Mouse (Mus musculus): ENCODE results near the gene Glis3. TPM values are rescaled to one million over a fixed set of nuclear protein-coding genes. Genes with fewer than 3 reads are reported as not detected.

Glis3 gene
- polyA plus RNA-seq, 1 experiment from 2014 or later = 3.4 TPM

GRCm38 (mm10) chr19:28594215-28594614 lies 85.7 kb downstream of the Glis3 start:
- no peak overlapping the region for H3K27ac ChIP-seq (ENCODE audit: low read depth, low read length)
- no peak overlapping the region for H3K9ac ChIP-seq (ENCODE audit: low read length)
- H3K36me3 ChIP-seq (ENCODE audit: control insufficient read depth, insufficient read depth, low read length) = no peaks in the 10 kb centered on the region
- ATAC-seq (replicated peaks; ENCODE audit: low FRiP score) (no peak), DNase-seq (ENCODE audit: low spot score) (no peak)
- no peak overlapping the region for H3K4me3 ChIP-seq (ENCODE audit: low read depth, low read length)
- no peaks in the 10 kb centered on the region for H3K4me1 ChIP-seq (replicated peaks; ENCODE audit: control insufficient read depth, insufficient read depth, low read length)
- 71% methylated on average over 4 of the region's 4 CpGs for WGBS
- no peak overlapping the region for H3K4me2 ChIP-seq (ENCODE audit: low read depth, low read length, severe bottlenecking)
- H3K9me3 ChIP-seq (ENCODE audit: control insufficient read depth, low read length) = no peaks in the 10 kb centered on the region
- H3K27me3 ChIP-seq (ENCODE audit: control insufficient read depth, insufficient read depth, low read length) = no peaks in the 10 kb centered on the region

GRCm38 (mm10) chr19:28592981-28593380 lies 86.9 kb downstream of the Glis3 start:
- Histone ChIP-seq H3K36me3 (ENCODE audit: control insufficient read depth, insufficient read depth, low read length) (no peaks in the 10 kb centered on the region), H3K27ac (ENCODE audit: low read depth, low read length) (no peak overlapping the region), H3K4me2 (ENCODE audit: low read depth, low read length, severe bottlenecking) (no peak overlapping the region), H3K4me3 (ENCODE audit: low read depth, low read length) (no peak overlapping the region), H3K4me1 (replicated peaks; ENCODE audit: control insufficient read depth, insufficient read depth, low read length) (no peaks in the 10 kb centered on the region), H3K27me3 (ENCODE audit: control insufficient read depth, insufficient read depth, low read length) (no peaks in the 10 kb centered on the region), H3K9ac (ENCODE audit: low read length) (no peak overlapping the region), H3K9me3 (ENCODE audit: control insufficient read depth, low read length) (no peaks in the 10 kb centered on the region)
- DNase-seq (ENCODE audit: low spot score) (no peak), ATAC-seq (replicated peaks; ENCODE audit: low FRiP score) (no peak)
- WGBS = 82% methylated on average over 13 of the region's 13 CpGs

- no peaks in the 10 kb centered on the region for H3K4me1 ChIP-seq (replicated peaks; ENCODE audit: control insufficient read depth, insufficient read depth, low read length)
- no peaks in the 10 kb centered on the region for H3K27me3 ChIP-seq (ENCODE audit: control insufficient read depth, insufficient read depth, low read length)
- H3K9ac ChIP-seq (ENCODE audit: low read length) = no peak overlapping the region
- H3K4me3 ChIP-seq (ENCODE audit: low read depth, low read length) = no peak overlapping the region
- no peak for ATAC-seq (replicated peaks; ENCODE audit: low FRiP score)
- WGBS = 81% methylated on average over 7 of the region's 7 CpGs
- no peak overlapping the region for H3K4me2 ChIP-seq (ENCODE audit: low read depth, low read length, severe bottlenecking)
- H3K9me3 ChIP-seq (ENCODE audit: control insufficient read depth, low read length) = no peaks in the 10 kb centered on the region
- H3K36me3 ChIP-seq (ENCODE audit: control insufficient read depth, insufficient read depth, low read length) = no peaks in the 10 kb centered on the region
- DNase-seq (ENCODE audit: low spot score) = no peak
- H3K27ac ChIP-seq (ENCODE audit: low read depth, low read length) = no peak overlapping the region
Measured at GRCm38 (mm10) chr19:28591736-28592477, 88.0 kb downstream of the Glis3 start.

GRCm38 (mm10) chr19:28580499-28580898 lies 99.4 kb downstream of the Glis3 start:
- ATAC-seq (replicated peaks; ENCODE audit: low FRiP score) (no peak), DNase-seq (ENCODE audit: low spot score) (no peak)
- H3K9ac ChIP-seq (ENCODE audit: low read length) = no peak overlapping the region
- H3K4me1 ChIP-seq (replicated peaks; ENCODE audit: control insufficient read depth, insufficient read depth, low read length) = no peaks in the 10 kb centered on the region; the same call in 1 of the 2 replicates
- H3K4me3 ChIP-seq (ENCODE audit: low read depth, low read length) = no peak overlapping the region
- WGBS = 64% methylated on average over 8 of the region's 8 CpGs
- H3K36me3 ChIP-seq (ENCODE audit: control insufficient read depth, insufficient read depth, low read length) = no peaks in the 10 kb centered on the region
- no peaks in the 10 kb centered on the region for H3K9me3 ChIP-seq (ENCODE audit: control insufficient read depth, low read length)
- H3K27me3 ChIP-seq (ENCODE audit: control insufficient read depth, insufficient read depth, low read length) = peaks cover 21% of the 10 kb centered on the region
- H3K4me2 ChIP-seq (ENCODE audit: low read depth, low read length, severe bottlenecking) = no peak overlapping the region
- no peak overlapping the region for H3K27ac ChIP-seq (ENCODE audit: low read depth, low read length)

GRCm38 (mm10) chr19:28579724-28580375 lies 100.0 kb downstream of the Glis3 start:
- no peak overlapping the region for H3K27ac ChIP-seq (ENCODE audit: low read depth, low read length)
- no peak overlapping the region for H3K9ac ChIP-seq (ENCODE audit: low read length)
- H3K9me3 ChIP-seq (ENCODE audit: control insufficient read depth, low read length) = no peaks in the 10 kb centered on the region
- WGBS = 11% methylated on average over 14 of the region's 14 CpGs
- no peak overlapping the region for H3K4me3 ChIP-seq (ENCODE audit: low read depth, low read length)
- ATAC-seq (replicated peaks; ENCODE audit: low FRiP score) (peak; percentile 88), DNase-seq (ENCODE audit: low spot score) (peak; percentile 72)
- H3K27me3 ChIP-seq (ENCODE audit: control insufficient read depth, insufficient read depth, low read length) = peaks cover 21% of the 10 kb centered on the region
- H3K4me2 ChIP-seq (ENCODE audit: low read depth, low read length, severe bottlenecking) = peak overlapping the region; percentile 11; the same call in 1 of the 2 replicates
- no peaks in the 10 kb centered on the region for H3K36me3 ChIP-seq (ENCODE audit: control insufficient read depth, insufficient read depth, low read length)
- H3K4me1 ChIP-seq (replicated peaks; ENCODE audit: control insufficient read depth, insufficient read depth, low read length) = no peaks in the 10 kb centered on the region; the same call in 1 of the 2 replicates

DNA sequence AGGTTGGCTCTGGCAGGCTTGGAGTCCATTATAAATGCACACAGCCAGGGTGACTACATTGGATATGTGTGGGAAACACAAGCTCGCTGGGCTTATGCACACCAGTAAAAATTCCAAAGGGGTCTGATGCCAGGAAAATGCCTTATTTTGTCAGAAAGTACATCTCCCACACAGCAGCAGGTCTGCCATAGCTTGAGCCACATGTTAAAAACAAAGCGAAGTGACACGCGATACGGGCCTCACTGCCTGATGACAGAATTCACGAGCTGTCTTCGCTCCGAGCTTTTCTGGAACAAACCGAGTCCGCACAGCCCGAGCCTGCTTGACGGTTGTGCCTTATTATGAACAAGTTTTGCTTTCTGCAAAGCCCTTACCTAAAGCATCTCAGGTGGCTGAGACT lies 102.9 kb downstream of the Glis3 start:
- no peaks in the 10 kb centered on the region for H3K9me3 ChIP-seq (ENCODE audit: control insufficient read depth, low read length)
- H3K4me3 ChIP-seq (ENCODE audit: low read depth, low read length) = no peak overlapping the region
- H3K4me1 ChIP-seq (replicated peaks; ENCODE audit: control insufficient read depth, insufficient read depth, low read length) = no peaks in the 10 kb centered on the region; the same call in 1 of the 2 replicates
- DNase-seq (ENCODE audit: low spot score) (no peak), ATAC-seq (replicated peaks; ENCODE audit: low FRiP score) (no peak)
- H3K27ac ChIP-seq (ENCODE audit: low read depth, low read length) = no peak overlapping the region
- H3K36me3 ChIP-seq (ENCODE audit: control insufficient read depth, insufficient read depth, low read length) = no peaks in the 10 kb centered on the region
- H3K4me2 ChIP-seq (ENCODE audit: low read depth, low read length, severe bottlenecking) = no peak overlapping the region
- no peak overlapping the region for H3K9ac ChIP-seq (ENCODE audit: low read length)
- 92% methylated on average over 12 of the region's 12 CpGs for WGBS
- H3K27me3 ChIP-seq (ENCODE audit: control insufficient read depth, insufficient read depth, low read length) = peaks cover 21% of the 10 kb centered on the region

DNA sequence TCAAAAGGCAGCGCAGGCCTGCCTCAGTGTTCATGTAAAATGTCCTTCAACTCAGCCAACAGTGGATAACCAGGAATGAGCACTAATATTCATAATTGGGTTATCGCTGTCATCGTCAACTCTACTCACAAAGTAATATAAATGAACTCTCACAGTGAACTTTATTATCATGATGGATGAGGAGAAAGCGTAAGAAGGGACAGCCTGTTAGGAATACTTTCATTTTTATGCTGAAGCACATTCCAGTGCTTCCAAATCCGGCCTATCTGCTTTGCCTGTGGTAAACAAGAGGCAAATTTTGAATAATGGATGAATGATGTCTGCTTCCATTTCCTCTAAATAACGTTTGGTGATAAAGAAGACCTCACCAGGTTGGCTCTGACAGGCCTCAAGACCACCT lies 103.3 kb downstream of the Glis3 start:
- Histone ChIP-seq H3K4me2 (ENCODE audit: low read depth, low read length, severe bottlenecking) (no peak overlapping the region), H3K36me3 (ENCODE audit: control insufficient read depth, insufficient read depth, low read length) (no peaks in the 10 kb centered on the region), H3K9me3 (ENCODE audit: control insufficient read depth, low read length) (no peaks in the 10 kb centered on the region), H3K4me3 (ENCODE audit: low read depth, low read length) (no peak overlapping the region), H3K4me1 (replicated peaks; ENCODE audit: control insufficient read depth, insufficient read depth, low read length) (no peaks in the 10 kb centered on the region; the same call in 1 of the 2 replicates), H3K9ac (ENCODE audit: low read length) (no peak overlapping the region), H3K27me3 (ENCODE audit: control insufficient read depth, insufficient read depth, low read length) (peaks cover 20% of the 10 kb centered on the region), H3K27ac (ENCODE audit: low read depth, low read length) (no peak overlapping the region)
- no peak for DNase-seq (ENCODE audit: low spot score)
- WGBS = 92% methylated on average over 6 of the region's 6 CpGs
- no peak for ATAC-seq (replicated peaks; ENCODE audit: low FRiP score)

GRCm38 (mm10) chr19:28573641-28574040 lies 106.2 kb downstream of the Glis3 start:
- no peaks in the 10 kb centered on the region for H3K36me3 ChIP-seq (ENCODE audit: control insufficient read depth, insufficient read depth, low read length)
- WGBS = 93% methylated on average over 3 of the region's 3 CpGs
- DNase-seq (ENCODE audit: low spot score) = no peak
- no peak overlapping the region for H3K4me3 ChIP-seq (ENCODE audit: low read depth, low read length)
- no peaks in the 10 kb centered on the region for H3K4me1 ChIP-seq (replicated peaks; ENCODE audit: control insufficient read depth, insufficient read depth, low read length)
- no peak overlapping the region for H3K9ac ChIP-seq (ENCODE audit: low read length)
- H3K4me2 ChIP-seq (ENCODE audit: low read depth, low read length, severe bottlenecking) = no peak overlapping the region
- no peak overlapping the region for H3K27ac ChIP-seq (ENCODE audit: low read depth, low read length)
- H3K27me3 ChIP-seq (ENCODE audit: control insufficient read depth, insufficient read depth, low read length) = peaks cover 8% of the 10 kb centered on the region
- no peaks in the 10 kb centered on the region for H3K9me3 ChIP-seq (ENCODE audit: control insufficient read depth, low read length)
- ATAC-seq (replicated peaks; ENCODE audit: low FRiP score) = no peak

Data from forebrain, embryonic 11.5 days (tissue).